Mouse (Mus musculus): Measurements from ENCODE around the gene Gm14399. TPM values are rescaled to one million over a fixed set of nuclear protein-coding genes. Genes with fewer than 3 reads are reported as not detected.
"Not testable (repeated sequence)": the region's sequence is repeated elsewhere in the genome, so short reads cannot be mapped to it uniquely, and the experiment has no call there.

Gm14399 gene
- polyA plus RNA-seq, 1 experiment = 4.2 TPM

DNA sequence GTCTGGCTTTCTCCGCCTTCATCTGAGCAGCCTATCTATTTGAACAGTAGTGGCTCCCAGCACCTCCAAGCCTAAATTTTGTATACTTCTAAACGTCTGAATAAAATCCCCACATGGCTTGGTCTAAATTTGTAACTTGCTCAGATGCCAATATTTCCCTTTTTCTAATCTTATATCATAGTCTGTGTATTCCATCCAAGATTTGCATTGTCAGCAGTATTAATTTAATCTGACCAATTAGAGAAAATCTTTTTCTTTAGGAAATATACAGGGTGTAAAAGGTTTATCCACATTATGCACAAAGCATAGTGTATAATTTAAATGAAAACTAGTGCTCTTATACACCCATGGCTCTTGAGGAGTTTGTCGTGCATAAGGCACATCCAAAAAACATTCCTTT lies 16.8 kb upstream of the Gm14399 start:
- Histone ChIP-seq H3K27ac (ENCODE audit: insufficient read depth, low read length) (no peak overlapping the region), H3K27me3 (ENCODE audit: control insufficient read depth, insufficient read depth, low read length) (no peaks in the 10 kb centered on the region), H3K36me3 (ENCODE audit: control insufficient read depth, insufficient read depth, low read length) (no peaks in the 10 kb centered on the region), H3K4me1 (ENCODE audit: control insufficient read depth, insufficient read depth, insufficient read length) (no peaks in the 10 kb centered on the region), H3K4me3 (ENCODE audit: extremely low read depth, insufficient read depth, insufficient read length) (no peak overlapping the region)
- DNase-seq (ENCODE audit: low read depth in 1 of 2, low spot score in 2 of 2) = no peak
- TF ChIP-seq POLR2A (IDR thresholded peaks at IDR 0.05; ENCODE audit: low read depth, low read length) (no peak), CTCF (IDR thresholded peaks at IDR 0.05; ENCODE audit: extremely low read depth, insufficient read depth, insufficient read length, insufficient replicate concordance) (no peak)
- 75% methylated on average over 3 of the region's 3 CpGs for WGBS

DNA sequence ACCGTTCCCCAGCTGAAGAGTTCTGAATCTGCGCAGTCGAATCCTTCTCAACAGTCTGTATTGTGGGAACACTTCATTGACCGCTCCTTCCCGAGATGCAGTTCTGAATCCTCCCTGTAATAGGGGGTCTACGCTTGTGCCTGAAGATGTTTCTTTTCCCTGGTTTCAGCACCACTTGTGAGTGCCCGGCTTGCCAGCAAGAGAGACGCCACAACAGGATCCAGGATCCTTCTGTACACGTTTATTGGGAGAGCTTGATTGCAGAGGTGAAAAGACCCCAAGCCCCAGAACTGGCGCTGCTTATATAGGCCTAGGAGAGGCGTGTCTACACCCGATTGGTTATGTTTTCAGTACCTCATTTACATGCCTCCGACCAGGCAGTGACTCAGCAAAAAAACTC lies 14.9 kb upstream of the Gm14399 start:
- Histone ChIP-seq H3K27ac (ENCODE audit: insufficient read depth, low read length) (no peak overlapping the region), H3K36me3 (ENCODE audit: control insufficient read depth, insufficient read depth, low read length) (no peaks in the 10 kb centered on the region), H3K4me1 (ENCODE audit: control insufficient read depth, insufficient read depth, insufficient read length) (no peaks in the 10 kb centered on the region), H3K4me3 (ENCODE audit: extremely low read depth, insufficient read depth, insufficient read length) (no peak overlapping the region), H3K27me3 (ENCODE audit: control insufficient read depth, insufficient read depth, low read length) (no peaks in the 10 kb centered on the region)
- no peak for DNase-seq (ENCODE audit: low read depth in 1 of 2, low spot score in 2 of 2)
- 93% methylated on average over 13 of the region's 13 CpGs for WGBS
- TF ChIP-seq POLR2A (IDR thresholded peaks at IDR 0.05; ENCODE audit: low read depth, low read length) (no peak), CTCF (IDR thresholded peaks at IDR 0.05; ENCODE audit: extremely low read depth, insufficient read depth, insufficient read length, insufficient replicate concordance) (no peak)

DNA sequence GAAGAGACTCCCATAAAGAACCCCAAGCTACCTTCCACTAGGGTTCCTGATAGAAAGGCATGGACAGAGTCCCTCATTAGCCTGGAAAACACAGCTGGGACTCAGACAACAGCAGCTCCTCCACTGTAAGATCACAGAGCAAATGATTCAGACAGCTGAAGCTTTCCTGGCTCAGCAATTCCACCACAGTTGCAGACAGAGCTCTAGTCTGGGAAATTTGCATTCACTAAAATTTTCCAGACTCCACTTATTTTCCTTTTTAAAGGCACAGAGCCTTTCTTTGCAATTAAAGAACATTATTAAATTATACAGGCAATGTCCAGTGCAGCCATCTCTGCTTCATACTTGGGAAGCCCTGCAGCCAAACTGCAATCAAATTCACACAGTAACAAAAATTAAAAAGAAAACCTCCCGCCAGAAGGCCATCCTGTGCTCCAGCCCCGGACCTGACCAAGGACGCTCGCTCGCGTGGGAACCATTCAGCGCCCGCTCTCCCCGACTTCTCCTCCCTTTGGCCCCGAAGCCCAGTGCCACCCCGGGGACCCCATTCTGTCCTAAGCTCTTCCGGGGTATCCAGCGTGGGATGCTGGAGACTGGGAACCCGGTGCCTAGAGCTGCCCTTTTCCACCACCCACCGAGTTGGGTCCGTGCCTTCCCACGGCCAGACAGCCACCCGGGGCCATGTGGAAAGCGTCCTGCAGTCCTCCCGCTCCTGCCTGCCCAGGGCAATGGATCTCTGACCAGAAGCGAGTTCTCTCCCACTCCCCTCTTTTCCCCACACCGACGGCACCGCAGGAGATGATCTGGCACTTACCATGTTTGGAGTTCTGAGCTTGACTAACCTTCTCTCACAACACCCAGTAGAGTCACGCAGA lies 457 bp downstream of the Gm14399 start:
- 3% methylated on average over 25 of the region's 25 CpGs for WGBS
- H3K27ac ChIP-seq (ENCODE audit: insufficient read depth, low read length); DNase-seq (ENCODE audit: low read depth in 1 of 2, low spot score in 2 of 2); H3K36me3 ChIP-seq (ENCODE audit: control insufficient read depth, insufficient read depth, low read length); H3K4me1 ChIP-seq (ENCODE audit: control insufficient read depth, insufficient read depth, insufficient read length); H3K27me3 ChIP-seq (ENCODE audit: control insufficient read depth, insufficient read depth, low read length): not testable (repeated sequence)
- peak overlapping the region; percentile 57 for H3K4me3 ChIP-seq (ENCODE audit: extremely low read depth, insufficient read depth, insufficient read length)

DNA sequence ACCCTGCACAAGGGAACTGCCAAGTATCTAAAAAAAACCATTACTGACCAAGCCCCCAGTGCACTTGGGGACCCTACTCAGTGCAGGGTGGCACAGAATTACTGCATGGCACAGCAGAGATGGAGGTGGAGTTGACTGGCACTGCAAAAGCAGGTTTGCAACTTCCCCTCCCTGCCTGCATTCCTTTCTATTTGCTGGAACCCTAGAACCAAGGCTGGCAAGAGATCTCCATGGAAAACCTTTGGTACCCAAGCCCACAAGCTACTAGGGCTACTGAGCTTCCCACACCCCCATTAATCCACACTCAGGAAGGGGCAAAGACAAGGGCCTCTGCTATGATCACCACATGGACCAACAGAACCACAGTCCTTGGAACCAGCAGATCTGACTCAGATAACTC lies 1.2 kb downstream of the Gm14399 start:
- H3K27me3 ChIP-seq (ENCODE audit: control insufficient read depth, insufficient read depth, low read length) = not testable (repeated sequence)

More for the DNA sequence above, 1.2 kb downstream of the Gm14399 start:
- not testable (repeated sequence) for H3K36me3 ChIP-seq (ENCODE audit: control insufficient read depth, insufficient read depth, low read length); DNase-seq (ENCODE audit: low read depth in 1 of 2, low spot score in 2 of 2); H3K4me3 ChIP-seq (ENCODE audit: extremely low read depth, insufficient read depth, insufficient read length); H3K27ac ChIP-seq (ENCODE audit: insufficient read depth, low read length); H3K4me1 ChIP-seq (ENCODE audit: control insufficient read depth, insufficient read depth, insufficient read length)

Other genes with a start within 250 kb of the Gm14399 start
- gene Gm14444, start 131.8 kb downstream of the Gm14399 start, polyA plus RNA-seq (2012; rRNA removed) = not detected in 2 replicates
- not detected in 2 replicates for gene Gm14393, start 74.2 kb downstream of the Gm14399 start, polyA plus RNA-seq (2012; rRNA removed)
- gene Gm14443, start 33.9 kb upstream of the Gm14399 start, polyA plus RNA-seq (2012; rRNA removed) = 0.07 and 0.11 TPM in 2 replicates
- gene Gm14391, start 64.9 kb upstream of the Gm14399 start, polyA plus RNA-seq (2012; rRNA removed) = 1.8 and 2.3 TPM in 2 replicates
- gene Gm14440, start 133.1 kb upstream of the Gm14399 start, polyA plus RNA-seq (2012; rRNA removed) = not detected in 2 replicates
- 0.69 and 0.98 TPM in 2 replicates for gene Gm4631, start 196.2 kb upstream of the Gm14399 start, polyA plus RNA-seq (2012; rRNA removed)
- gene Zfp968, start 230.4 kb upstream of the Gm14399 start, polyA plus RNA-seq (2012; rRNA removed) = 0.32 and 0.52 TPM in 2 replicates

Measured in spleen, adult 2 months (tissue).